Mouse (Mus musculus) olfactory bulb, adult 2 months (tissue): ENCODE results near the gene Sh3rf3. TPM values are rescaled to one million over a fixed set of nuclear protein-coding genes. Genes with fewer than 3 reads are reported as not detected.

Experiments used
- H3K27ac ChIP-seq: fragments of 200-500 bp; 2 replicates; pipeline ENCODE4 v1.5.1; 2012; ENCODE audit warnings: low read depth, low read length; ENCODE audit not compliant: insufficient read depth
- H3K4me1 ChIP-seq: fragments of 200-500 bp; 2 replicates; pipeline ENCODE4 v1.6.1; 2012; ENCODE audit warnings: low read length; ENCODE audit not compliant: control insufficient read depth, insufficient read depth
- H3K4me3 ChIP-seq: fragments of 200-500 bp; 2 replicates; pipeline ENCODE4 v1.5.1; 2012; ENCODE audit warnings: mild to moderate bottlenecking, low read depth, low read length, moderate library complexity; ENCODE audit not compliant: insufficient read depth
- CTCF ChIP-seq: fragments of 200-500 bp; IDR thresholded peaks from 2 replicates; pipeline ENCODE4 v1.5.1; 2012; ENCODE audit warnings: low read depth, mild to moderate bottlenecking, low read length, moderate library complexity; ENCODE audit not compliant: insufficient read depth
- POLR2A ChIP-seq: fragments of 200-500 bp; IDR thresholded peaks from 2 replicates; pipeline ENCODE4 v1.6.1; 2012; ENCODE audit warnings: mild to moderate bottlenecking, low read depth, low read length, moderate library complexity; ENCODE audit not compliant: insufficient read depth
- WGBS: fragments of 180-500 bp; shearing (Covaris S2); methylation state at CpG from one replicate; pipeline ENCODE4 v1.1.7; 2018; 5-methylcytosine and 5-hydroxymethylcytosine counted together
- polyA plus RNA-seq: library from polyadenylated mRNA; stranded (reverse); fragments of >200 nt; gene quantifications from 2 replicates; pipeline ENCODE4 v1.2.4, GENCODE M21; 2012; ENCODE audit warnings: low replicate concordance; ENCODE audit not compliant: missing spikeins, insufficient read depth, insufficient read length

Gene Sh3rf3
- polyA plus RNA-seq, 1 experiment: not detected

DNA sequence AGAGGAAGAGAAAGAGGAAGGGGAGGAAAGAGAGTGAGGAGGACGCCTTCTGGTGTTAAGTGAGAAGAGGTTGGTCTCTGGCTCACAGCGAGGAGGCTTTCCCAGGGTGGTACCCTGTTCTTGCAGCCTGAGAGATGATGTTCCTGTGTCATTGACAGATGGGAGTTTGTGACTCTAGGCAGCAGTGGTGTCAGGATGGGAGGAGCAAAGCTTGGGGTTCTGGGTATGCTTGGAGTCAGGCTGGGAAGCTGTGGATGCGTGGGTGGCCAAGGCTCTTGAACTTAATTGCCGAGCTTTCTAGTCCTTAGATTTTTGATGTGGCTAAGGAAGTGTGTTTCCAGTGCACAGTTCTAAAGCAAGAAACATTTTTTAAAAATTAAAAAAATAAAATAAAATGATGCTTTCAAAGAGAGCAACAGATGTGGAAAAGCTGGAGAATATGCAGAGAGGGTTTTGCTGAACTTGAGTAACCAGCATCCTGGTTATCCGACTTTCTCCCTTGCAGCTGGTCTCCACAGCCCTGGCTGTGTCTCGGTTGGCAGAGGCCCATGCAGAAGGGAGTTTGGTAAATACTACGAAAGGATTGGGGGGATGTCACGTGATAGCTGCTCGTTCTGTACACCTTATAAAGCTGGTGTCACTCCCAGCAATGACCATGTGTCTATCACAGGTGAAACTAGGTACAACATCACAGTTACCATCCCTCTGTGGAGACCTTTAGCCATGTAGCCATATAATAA is 130.7 kb downstream of the Sh3rf3 start:
- WGBS: 80% methylated on average over 9 of the region's 9 CpGs
- peaks cover 3% of the 10 kb centered on the region; the same call in 1 of the 2 replicates for H3K4me1 ChIP-seq
- H3K27ac ChIP-seq: no peak overlapping the region
- TF ChIP-seq CTCF (no peak), POLR2A (no peak)
- no peak overlapping the region for H3K4me3 ChIP-seq

DNA sequence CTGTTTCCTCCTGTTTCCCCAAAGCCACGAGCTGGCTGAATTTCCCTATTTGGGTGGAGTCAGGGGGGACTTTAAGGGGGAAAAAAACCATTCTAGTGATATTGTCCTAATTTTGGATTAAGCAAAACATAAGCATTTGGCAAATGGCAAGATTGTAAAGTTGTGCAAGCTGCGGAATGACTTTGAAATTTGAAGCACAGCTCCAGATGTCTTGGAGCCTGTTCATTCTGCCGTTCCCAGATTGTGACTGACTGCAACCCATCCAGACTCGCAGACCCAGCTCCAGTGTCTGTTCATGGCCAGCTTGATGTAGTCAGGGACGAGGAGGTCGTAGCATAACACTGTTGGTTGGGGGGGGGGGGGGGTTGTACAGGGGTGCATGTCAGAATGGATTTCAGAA is 131.8 kb downstream of the Sh3rf3 start:
- no peak overlapping the region for H3K27ac ChIP-seq
- H3K4me1 ChIP-seq: peaks cover 5% of the 10 kb centered on the region
- TF ChIP-seq CTCF: no peak
- 86% methylated on average over 6 of the region's 6 CpGs for WGBS
- no peak overlapping the region for H3K4me3 ChIP-seq

DNA sequence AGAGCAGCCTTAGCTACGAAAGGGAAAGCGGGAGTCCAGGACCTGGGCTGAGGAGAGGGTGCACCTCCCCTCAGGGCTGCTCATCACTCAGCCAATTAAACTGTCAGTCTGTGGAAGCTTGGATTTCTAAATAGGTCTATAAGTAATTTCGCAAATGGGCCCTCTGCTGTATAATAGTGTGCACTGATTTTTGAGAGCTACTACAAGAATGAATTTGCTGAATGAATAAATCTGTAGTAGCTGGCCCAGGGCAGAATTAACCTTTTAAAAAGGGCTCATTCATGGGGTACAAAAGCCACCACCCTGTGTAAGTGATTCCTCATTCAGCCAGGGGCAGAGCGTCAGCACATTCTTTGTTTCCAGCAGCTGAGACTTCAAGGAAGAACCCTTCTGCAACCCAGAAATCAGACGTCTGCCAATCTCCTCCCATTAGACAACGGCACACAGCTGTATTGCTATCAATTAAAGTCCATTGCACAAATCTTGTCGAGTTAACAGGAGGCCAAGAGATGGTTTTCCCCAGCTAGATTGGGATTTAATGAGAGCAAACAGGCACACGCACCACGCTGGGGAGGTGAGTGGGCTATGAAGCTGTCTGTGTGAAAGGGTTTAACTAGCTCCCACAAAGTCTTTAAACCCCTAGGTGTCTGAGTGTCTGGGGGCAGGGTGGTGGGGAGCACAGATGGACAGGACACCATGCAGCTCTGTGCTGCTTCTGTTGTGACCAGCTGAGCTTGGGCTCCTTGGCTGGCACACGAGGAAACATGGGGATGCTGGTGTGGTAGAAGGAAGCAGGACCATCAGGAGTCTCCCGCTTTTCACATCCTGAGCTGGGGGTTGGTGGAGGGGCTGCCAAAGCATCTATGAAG is 136.8 kb downstream of the Sh3rf3 start:
- H3K4me1 ChIP-seq: peaks cover 6% of the 10 kb centered on the region
- no peak overlapping the region for H3K4me3 ChIP-seq
- TF ChIP-seq CTCF (no peak), POLR2A (no peak)
- H3K27ac ChIP-seq: no peak overlapping the region
- WGBS: 51% methylated on average over 11 of the region's 11 CpGs

DNA sequence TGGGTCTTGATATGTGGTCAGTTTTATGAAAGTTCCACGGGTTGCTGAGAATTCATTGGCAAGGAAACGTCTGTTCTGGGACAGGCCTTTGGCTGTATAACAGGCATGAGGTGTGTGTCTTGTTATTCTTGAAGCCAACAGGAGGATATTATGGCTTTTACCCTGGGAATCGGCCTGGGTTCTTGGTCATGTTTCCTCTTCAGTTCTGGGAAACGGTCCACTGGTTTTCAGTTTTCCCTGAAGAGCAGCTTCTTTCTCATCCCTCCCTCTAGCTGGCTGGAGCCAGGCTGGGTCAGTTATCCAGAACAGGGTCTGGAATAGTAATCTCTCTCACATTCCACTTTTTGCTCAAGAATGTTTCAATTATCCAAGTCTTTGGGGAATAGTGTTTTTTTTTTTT is 147.0 kb downstream of the Sh3rf3 start:
- TF ChIP-seq CTCF (no peak), POLR2A (no peak)
- Histone ChIP-seq H3K4me3 (no peak overlapping the region), H3K4me1 (no peaks in the 10 kb centered on the region), H3K27ac (no peak overlapping the region)
- WGBS: 68% methylated on average over 4 of the region's 4 CpGs

DNA sequence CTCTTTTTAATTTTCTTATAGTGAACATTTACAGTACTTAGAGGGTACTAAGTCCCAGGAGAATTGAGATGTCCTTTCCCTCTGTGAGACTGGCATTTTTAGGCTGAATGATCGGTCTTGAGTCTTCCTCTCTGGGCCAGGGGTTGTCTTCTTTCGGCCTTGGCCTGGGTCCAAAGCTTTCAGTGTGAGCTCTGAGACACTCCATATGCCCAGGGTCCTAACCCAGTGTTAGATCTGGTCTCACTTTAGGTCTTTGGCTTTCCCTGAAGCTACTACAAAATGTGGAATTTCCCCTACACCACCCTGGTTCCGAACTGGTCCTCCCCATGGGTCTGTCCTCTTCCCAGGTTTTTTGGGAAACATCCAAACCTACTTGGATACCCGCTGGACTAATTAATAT is 155.1 kb downstream of the Sh3rf3 start:
- TF ChIP-seq POLR2A (no peak), CTCF (no peak)
- WGBS: 57% methylated on average over 4 of the region's 4 CpGs
- no peaks in the 10 kb centered on the region for H3K4me1 ChIP-seq
- no peak overlapping the region for H3K27ac ChIP-seq
- H3K4me3 ChIP-seq: no peak overlapping the region

DNA sequence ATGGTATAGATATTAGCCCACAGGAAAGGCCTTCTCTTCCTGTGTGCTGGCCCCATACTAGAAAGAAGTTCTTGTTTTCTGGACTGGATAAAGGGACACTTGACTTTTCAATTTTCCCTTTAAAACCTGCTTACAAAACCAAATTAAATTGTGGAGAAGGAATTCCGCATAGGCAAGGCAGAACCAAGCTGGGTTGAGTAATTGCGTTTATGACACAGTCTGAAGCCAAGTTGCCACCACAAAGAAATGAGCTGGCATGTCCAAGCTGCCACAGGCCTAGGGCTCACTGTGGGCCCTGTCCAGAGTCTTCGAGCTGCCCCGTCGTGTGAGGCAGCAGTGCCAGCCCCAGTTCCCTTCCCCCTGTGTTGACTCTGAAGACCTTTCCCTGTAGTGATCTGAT is 156.2 kb downstream of the Sh3rf3 start:
- no peak for TF ChIP-seq POLR2A
- TF ChIP-seq CTCF: no peak
- 71% methylated on average over 5 of the region's 5 CpGs for WGBS
- no peak overlapping the region for H3K27ac ChIP-seq
- no peaks in the 10 kb centered on the region for H3K4me1 ChIP-seq
- H3K4me3 ChIP-seq: no peak overlapping the region

DNA sequence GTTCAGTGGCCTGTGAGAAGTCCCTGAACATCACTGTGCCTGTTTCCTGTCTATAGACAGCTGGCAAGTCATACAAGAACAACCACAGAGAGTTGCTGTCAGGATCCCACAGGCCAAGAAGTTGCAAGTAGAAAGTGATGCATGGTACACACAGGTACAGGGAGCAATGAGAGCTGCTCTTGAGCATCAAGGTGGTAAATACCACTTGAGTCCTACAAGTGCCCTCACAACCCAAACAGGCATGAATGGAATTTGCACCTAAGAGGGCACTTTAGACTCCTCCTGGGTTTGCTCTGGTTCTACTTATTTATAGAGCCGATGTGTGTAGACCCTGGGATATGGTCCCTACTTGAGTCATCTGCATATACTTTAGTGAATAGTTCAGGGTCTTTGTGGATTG is 159.0 kb downstream of the Sh3rf3 start:
- 97% methylated on average over 1 of the region's 1 CpGs for WGBS

DNA sequence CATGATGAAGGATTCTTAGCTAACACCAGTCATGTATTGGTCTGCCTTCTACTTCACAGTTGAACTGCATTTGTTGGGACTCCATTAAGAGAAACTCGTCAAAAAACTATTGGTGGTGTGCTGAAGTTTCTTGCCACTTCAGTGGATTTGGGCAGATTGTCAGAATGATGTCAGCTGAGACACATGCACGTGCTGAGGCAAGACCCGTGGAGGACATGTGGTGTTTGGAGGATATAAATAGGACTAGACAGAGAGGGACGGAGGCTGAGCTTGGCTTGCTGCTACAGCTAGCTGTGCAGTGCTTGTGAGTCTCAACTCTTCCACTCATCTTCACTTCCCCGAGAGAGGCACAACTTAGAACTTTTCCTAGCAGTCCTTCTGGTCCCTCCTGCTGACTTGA is 161.0 kb downstream of the Sh3rf3 start:
- Histone ChIP-seq H3K4me3 (no peak overlapping the region), H3K27ac (no peak overlapping the region), H3K4me1 (no peaks in the 10 kb centered on the region)
- 68% methylated on average over 5 of the region's 5 CpGs for WGBS
- TF ChIP-seq CTCF (no peak), POLR2A (no peak)

More for the DNA sequence above, 159.0 kb downstream of the Sh3rf3 start:
- no peak overlapping the region for H3K27ac ChIP-seq
- no peaks in the 10 kb centered on the region for H3K4me1 ChIP-seq
- no peak overlapping the region for H3K4me3 ChIP-seq
- TF ChIP-seq POLR2A (no peak), CTCF (no peak)

DNA sequence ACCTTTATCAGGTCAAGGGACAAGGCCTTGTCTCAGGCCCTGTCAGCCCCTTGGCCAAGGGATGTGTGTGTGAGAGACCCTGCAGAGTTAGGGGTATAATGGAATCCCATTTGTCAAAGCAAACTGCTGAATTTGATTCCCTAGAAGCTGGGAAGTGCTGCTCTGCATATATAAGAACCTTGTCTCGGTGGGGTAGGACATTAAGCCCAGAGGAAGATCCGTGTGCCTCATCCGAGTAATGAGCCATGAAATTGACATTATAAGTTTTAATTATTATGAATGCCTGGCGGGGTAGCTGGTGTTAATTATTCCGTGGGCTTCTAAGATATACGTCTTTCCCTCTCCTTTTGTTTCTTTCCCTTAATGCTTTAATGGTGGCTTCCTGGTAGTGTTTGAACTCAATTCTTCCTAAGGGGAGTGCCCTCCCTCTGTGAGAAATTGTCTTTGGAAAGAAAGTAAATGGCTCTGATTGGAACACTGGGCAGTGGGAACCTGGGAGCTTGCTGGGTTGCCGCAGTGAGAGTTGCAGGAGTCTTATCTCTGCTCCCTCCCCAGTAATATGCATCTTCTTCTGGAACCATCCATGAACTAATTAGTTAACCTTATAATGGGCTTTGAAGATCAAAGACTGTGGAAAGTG is 166.3 kb downstream of the Sh3rf3 start:
- Histone ChIP-seq H3K4me3 (no peak overlapping the region), H3K27ac (no peak overlapping the region), H3K4me1 (no peaks in the 10 kb centered on the region)
- WGBS: 56% methylated on average over 7 of the region's 7 CpGs
- TF ChIP-seq POLR2A (no peak), CTCF (no peak)
